Mouse (Mus musculus): Measurements from ENCODE around the gene Uspl1. TPM values are rescaled to one million over a fixed set of nuclear protein-coding genes. Genes with fewer than 3 reads are reported as not detected.

Gene Uspl1
- total RNA-seq, 2 experiments from 2014 or later: 38.8 to 39.0 TPM

DNA sequence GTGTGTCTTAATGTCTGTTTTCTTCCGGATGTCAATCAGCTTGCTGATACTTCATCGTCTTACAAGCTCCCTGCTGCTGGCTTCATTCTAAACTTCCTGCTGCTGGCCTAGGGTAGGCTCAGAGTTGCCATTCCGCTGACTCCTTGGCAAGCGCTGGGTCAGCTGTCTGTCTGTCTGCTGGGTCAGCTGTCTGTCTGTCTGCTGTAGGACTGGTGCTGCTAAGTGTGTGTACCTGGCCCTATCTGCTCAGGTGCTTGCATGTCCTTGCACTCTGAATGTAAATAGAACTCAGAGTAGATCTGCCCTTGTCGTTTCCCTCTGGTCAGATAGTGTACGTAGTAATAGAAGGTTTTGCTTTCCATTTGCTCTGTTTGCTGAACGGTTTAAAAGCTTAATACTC lies 20.7 kb downstream of the Uspl1 start:
- TF ChIP-seq CTCF (conservative IDR thresholded peaks at IDR 0.05): no peak
- Histone ChIP-seq H3K4me3 (no peak overlapping the region), H3K27ac (no peak overlapping the region)
- no peak for DNase-seq (ENCODE audit: low spot score in 2 of 2)

GRCm38 (mm10) chr5:149205265-149205664 lies 21.1 kb downstream of the Uspl1 start:
- H3K27ac ChIP-seq: peak overlapping the region; percentile 46; the same call in 1 of the 2 replicates
- no peak overlapping the region for H3K4me3 ChIP-seq
- TF ChIP-seq CTCF (conservative IDR thresholded peaks at IDR 0.05): no peak
- no peak for DNase-seq (ENCODE audit: low spot score in 2 of 2)

DNA sequence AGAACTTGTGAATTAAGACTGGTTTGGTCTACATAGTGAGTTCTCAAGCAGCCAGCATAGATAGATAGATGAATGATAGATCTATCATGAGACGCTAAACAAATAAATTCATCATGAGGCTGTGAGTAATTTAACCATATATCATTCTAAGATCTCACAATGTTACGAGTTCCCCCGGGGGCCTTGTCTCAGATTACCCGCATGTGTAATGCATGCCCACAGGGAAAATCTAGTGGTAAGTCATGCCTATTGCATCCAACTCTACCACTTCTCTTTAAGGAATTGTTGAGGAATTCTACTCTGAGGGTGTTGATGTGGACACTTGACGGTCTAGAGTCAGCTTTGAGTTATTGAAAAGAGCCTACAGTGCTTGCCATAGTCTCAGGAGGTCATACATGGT lies 22.1 kb downstream of the Uspl1 start:
- no peak overlapping the region for H3K4me3 ChIP-seq
- H3K27ac ChIP-seq: no peak overlapping the region
- DNase-seq (ENCODE audit: low spot score in 2 of 2): no peak
- no peak for TF ChIP-seq CTCF (conservative IDR thresholded peaks at IDR 0.05)

DNA sequence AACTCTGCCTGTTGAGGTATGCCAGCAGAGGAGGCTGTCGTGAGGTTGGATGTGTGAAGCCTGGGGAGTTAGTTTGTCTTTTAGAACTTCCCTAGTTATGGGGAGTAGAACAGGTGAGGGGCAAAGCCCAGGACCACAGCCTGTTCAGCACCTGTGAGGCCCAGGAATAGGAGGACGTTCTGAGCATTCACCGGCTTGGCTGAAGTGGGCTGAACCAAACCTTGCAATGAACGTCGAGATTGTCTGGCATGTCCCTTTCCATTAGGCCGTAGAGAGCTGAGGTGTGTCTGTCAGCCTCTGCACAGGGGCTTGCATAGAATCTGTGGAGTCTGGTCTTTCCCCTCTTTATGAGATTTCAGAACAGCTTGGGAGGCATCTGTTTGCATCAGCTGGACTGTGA lies 23.5 kb downstream of the Uspl1 start:
- DNase-seq (ENCODE audit: low spot score in 2 of 2): no peak
- TF ChIP-seq CTCF (conservative IDR thresholded peaks at IDR 0.05): no peak
- no peak overlapping the region for H3K4me3 ChIP-seq
- no peak overlapping the region for H3K27ac ChIP-seq

GRCm38 (mm10) chr5:149208776-149209175 lies 24.6 kb downstream of the Uspl1 start:
- H3K27ac ChIP-seq: no peak overlapping the region

DNA sequence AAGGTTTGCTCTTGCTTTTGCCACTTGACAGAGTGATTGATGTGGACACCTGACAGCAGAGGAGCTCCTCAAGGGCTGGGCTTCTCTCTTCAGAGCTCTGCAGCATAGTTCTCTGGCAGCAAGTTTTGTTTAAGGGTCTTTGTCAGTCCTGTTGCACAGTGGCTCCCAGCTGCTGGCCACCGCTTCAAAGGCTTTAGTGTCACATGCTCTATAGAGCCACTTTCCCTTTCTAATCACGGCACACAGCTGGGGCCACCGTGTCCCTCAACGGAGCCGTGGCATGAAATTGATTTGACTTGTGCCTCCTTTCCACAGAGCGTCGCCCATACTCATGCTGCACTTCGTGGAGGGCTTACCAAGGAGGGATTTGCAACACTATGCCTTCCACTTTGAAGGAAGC lies 25.2 kb downstream of the Uspl1 start:
- DNase-seq (ENCODE audit: low spot score in 2 of 2): no peak
- no peak overlapping the region for H3K4me3 ChIP-seq
- no peak for TF ChIP-seq CTCF (conservative IDR thresholded peaks at IDR 0.05)
- no peak overlapping the region for H3K27ac ChIP-seq

More at GRCm38 (mm10) chr5:149208776-149209175, 24.6 kb downstream of the Uspl1 start:
- no peak for TF ChIP-seq CTCF (conservative IDR thresholded peaks at IDR 0.05)
- no peak overlapping the region for H3K4me3 ChIP-seq
- DNase-seq (ENCODE audit: low spot score in 2 of 2): no peak

DNA sequence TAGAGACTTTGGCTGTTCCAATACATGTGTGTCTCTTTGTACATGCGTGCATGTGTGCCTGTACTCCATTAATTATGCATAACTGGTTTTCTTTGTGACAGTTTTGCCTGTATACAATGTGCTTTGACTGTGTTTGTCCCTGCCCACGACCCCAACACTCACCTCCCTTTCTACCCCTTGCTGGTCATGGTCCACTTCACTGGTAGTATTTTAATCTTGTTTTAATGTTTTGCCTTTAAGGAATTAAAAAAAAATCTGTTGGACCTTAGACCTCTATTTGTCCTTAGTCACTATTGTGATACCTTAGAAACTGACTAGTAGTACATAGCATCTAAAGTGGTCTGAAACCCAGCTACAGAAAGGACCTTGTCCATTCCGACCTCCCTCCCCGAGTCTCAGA lies 26.9 kb downstream of the Uspl1 start:
- TF ChIP-seq CTCF (conservative IDR thresholded peaks at IDR 0.05): no peak
- H3K27ac ChIP-seq: no peak overlapping the region
- no peak overlapping the region for H3K4me3 ChIP-seq
- no peak for DNase-seq (ENCODE audit: low spot score in 2 of 2)

- no peak for TF ChIP-seq CTCF (conservative IDR thresholded peaks at IDR 0.05)
- Histone ChIP-seq H3K27ac (no peak overlapping the region), H3K4me3 (no peak overlapping the region)
- no peak for DNase-seq (ENCODE audit: low spot score in 2 of 2)
Observed at GRCm38 (mm10) chr5:149212806-149213205, 28.7 kb downstream of the Uspl1 start.

DNA sequence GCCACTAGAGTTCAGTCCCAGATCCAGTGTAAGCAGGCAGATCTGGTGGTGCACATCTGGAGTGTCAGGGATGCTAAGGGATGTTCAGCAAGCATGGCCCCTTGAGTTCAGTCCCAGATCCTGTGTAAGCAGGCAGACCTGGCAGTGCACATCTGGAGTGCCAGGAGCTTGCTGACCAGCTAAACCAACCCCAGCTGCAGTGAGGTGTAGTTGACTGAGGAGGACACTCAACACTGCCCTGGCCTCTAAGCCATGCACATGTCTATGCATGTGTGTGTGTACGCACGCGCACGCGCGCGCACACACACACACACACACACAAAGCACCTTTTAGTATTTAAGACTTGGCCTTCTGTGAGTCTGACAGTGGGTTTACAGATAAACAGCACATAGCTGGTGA lies 31.4 kb downstream of the Uspl1 start:
- DNase-seq (ENCODE audit: low spot score in 2 of 2): no peak
- no peak for TF ChIP-seq CTCF (conservative IDR thresholded peaks at IDR 0.05)
- H3K27ac ChIP-seq: no peak overlapping the region
- no peak overlapping the region for H3K4me3 ChIP-seq

GRCm38 (mm10) chr5:149217524-149218357 lies 33.6 kb downstream of the Uspl1 start:
- no peak for DNase-seq (ENCODE audit: low spot score in 2 of 2)
- Histone ChIP-seq H3K4me3 (no peak overlapping the region), H3K27ac (no peak overlapping the region)
- TF ChIP-seq CTCF (conservative IDR thresholded peaks at IDR 0.05): no peak

- DNase-seq (ENCODE audit: low spot score in 2 of 2): no peak
- no peak for TF ChIP-seq CTCF (conservative IDR thresholded peaks at IDR 0.05)
- no peak overlapping the region for H3K27ac ChIP-seq
- H3K4me3 ChIP-seq: no peak overlapping the region
Observed at GRCm38 (mm10) chr5:149219493-149219892, 35.3 kb downstream of the Uspl1 start.

DNA sequence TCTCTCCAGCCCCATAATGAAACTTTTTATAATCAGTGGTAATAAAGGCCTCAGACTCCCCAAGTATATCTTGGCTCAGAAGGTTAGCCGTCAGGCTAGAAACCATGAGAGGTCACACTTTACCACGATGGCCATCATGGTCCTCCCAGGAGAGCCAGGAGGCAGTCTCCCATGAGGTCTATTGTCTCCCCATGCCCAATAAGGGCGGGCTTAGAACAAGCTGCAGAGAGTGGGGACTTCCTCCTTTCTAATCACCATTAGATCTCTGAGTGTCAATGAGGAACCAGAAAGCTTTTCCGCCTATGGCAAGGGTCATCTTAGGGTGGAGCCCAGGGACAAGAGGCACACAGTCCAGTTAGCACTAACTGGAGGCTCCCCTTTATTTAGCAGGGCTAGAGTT lies 37.2 kb downstream of the Uspl1 start:
- no peak for DNase-seq (ENCODE audit: low spot score in 2 of 2)
- no peak for TF ChIP-seq CTCF (conservative IDR thresholded peaks at IDR 0.05)
- Histone ChIP-seq H3K27ac (no peak overlapping the region), H3K4me3 (no peak overlapping the region)

- H3K4me3 ChIP-seq: no peak overlapping the region
- DNase-seq (ENCODE audit: low spot score in 2 of 2): no peak
- H3K27ac ChIP-seq: no peak overlapping the region
- TF ChIP-seq CTCF (conservative IDR thresholded peaks at IDR 0.05): no peak
Observed at GRCm38 (mm10) chr5:149224666-149225065, 40.5 kb downstream of the Uspl1 start.

Measured in layer of hippocampus, adult 2 months (tissue).